Mouse (Mus musculus) induced T-regulatory cell, adult 2 months (primary cell): ENCODE measurements around the gene Rbm12b1.
"Not testable (repeated sequence)": the region's sequence is repeated elsewhere in the genome, so short reads cannot be mapped to it uniquely, and the experiment has no call there.

Experiments
- DNase-seq: peaks from one replicate; pipeline ENCODE4 v3.0.0-alpha.2; 2012; ENCODE audit warnings: low read depth

Gene Rbm12b1

GRCm38 (mm10) chr4:12140141-12140567 is at the start of gene Rbm12b1:
Gene Rbm12b1, plus strand, starts transcription at chr4:12140264.
- peak; percentile 88 for DNase-seq

- peak; percentile 65 for DNase-seq
These were observed 563 bp downstream of the Rbm12b1 start for GRCm38 (mm10) chr4:12140592-12141062.

- not testable (repeated sequence) for DNase-seq
These were observed 1.5 kb downstream of the Rbm12b1 start for GRCm38 (mm10) chr4:12141516-12141915.

- no peak for DNase-seq
These were observed 7.6 kb downstream of the Rbm12b1 start for GRCm38 (mm10) chr4:12147660-12148059.

GRCm38 (mm10) chr4:12170986-12171317 is 30.9 kb downstream of the Rbm12b1 start:
- DNase-seq = no peak

GRCm38 (mm10) chr4:12171318-12172091 is 31.4 kb downstream of the Rbm12b1 start, which contains the start of gene Fam92a:
Gene Fam92a, minus strand, starts transcription at chr4:12172015.
- DNase-seq = peak; percentile 66

GRCm38 (mm10) chr4:12178992-12179391 is 38.9 kb downstream of the Rbm12b1 start:
- no peak for DNase-seq
